Mouse (Mus musculus) right cerebral cortex, postnatal 4 days (tissue): ENCODE measurements around the gene Tardbp.
A peak's percentile ranks its signal among the peaks of the same experiment; 100 is the strongest.

Source experiments
- DNase-seq: peaks from one replicate; pipeline ENCODE4 v3.0.0-alpha.2; 2022

The Tardbp gene

GRCm38 (mm10) chr4:148598826-148599225 is 28.0 kb downstream of the Tardbp start:
- no peak for DNase-seq

- DNase-seq = no peak
These were observed 30.1 kb downstream of the Tardbp start for GRCm38 (mm10) chr4:148596731-148597130.

GRCm38 (mm10) chr4:148595916-148596315 is 30.9 kb downstream of the Tardbp start:
- DNase-seq = no peak

GRCm38 (mm10) chr4:148593996-148594395 is 32.8 kb downstream of the Tardbp start:
- DNase-seq = no peak

GRCm38 (mm10) chr4:148591637-148592380 is 35.0 kb downstream of the Tardbp start:
- DNase-seq = peak; percentile 56

- peak; percentile 95 for DNase-seq
These were observed 35.6 kb downstream of the Tardbp start, which contains the start of gene Srm for GRCm38 (mm10) chr4:148591171-148591630. Gene Srm, plus strand, starts transcription at chr4:148591503.

- no peak for DNase-seq
These were observed 36.2 kb downstream of the Tardbp start for GRCm38 (mm10) chr4:148590421-148591170.

- DNase-seq = no peak
These were observed 37.3 kb downstream of the Tardbp start for GRCm38 (mm10) chr4:148589565-148589964.

- peak; percentile 35 for DNase-seq
These were observed 38.0 kb downstream of the Tardbp start for GRCm38 (mm10) chr4:148588793-148589192.

GRCm38 (mm10) chr4:148586648-148587047 is 40.2 kb downstream of the Tardbp start:
- no peak for DNase-seq

GRCm38 (mm10) chr4:148583257-148583656 is 43.6 kb downstream of the Tardbp start:
- DNase-seq = no peak

- no peak for DNase-seq
These were observed 45.4 kb downstream of the Tardbp start for GRCm38 (mm10) chr4:148581422-148581821.

- DNase-seq = no peak
These were observed 46.1 kb downstream of the Tardbp start for GRCm38 (mm10) chr4:148580765-148581164.

- DNase-seq = no peak
These were observed 53.6 kb downstream of the Tardbp start for GRCm38 (mm10) chr4:148573222-148573621.

GRCm38 (mm10) chr4:148570693-148571295 is 56.0 kb downstream of the Tardbp start:
- no peak for DNase-seq

GRCm38 (mm10) chr4:148570138-148570537 is 56.7 kb downstream of the Tardbp start:
- no peak for DNase-seq

GRCm38 (mm10) chr4:148563595-148563994 is 63.2 kb downstream of the Tardbp start:
- no peak for DNase-seq

GRCm38 (mm10) chr4:148562676-148563075 is 64.1 kb downstream of the Tardbp start:
- DNase-seq = no peak
